Comparison of ENCODE assay signal across 26 mouse cellular contexts in genomic region chr1:96849101-96849500, GRCm38 (mm10). TPM values are rescaled to one million over a fixed set of nuclear protein-coding genes. Genes with fewer than 3 reads are reported as not detected.
DNase-seq lines count a peak whose midpoint lies in the region; ATAC-seq and TF ChIP-seq lines count a peak whose summit lies in the region.
"Had no signal": no experiment of that assay in that cellular context is flagged by ENCODE, and none has a peak within 500 bp of the region (broad histone marks: within the 10 kb centered on the region; RNA-seq: fewer than 3 reads in every experiment).

No protein-coding gene starts in this region.

- WGBS in lung, embryonic 14.5 days, result 51% methylated on average over 4 of the region's 4 CpGs

- H3K9me3 ChIP-seq in lung, embryonic 14.5 days (ENCODE audit: low read depth, low read length), result no peaks in the 10 kb centered on the region
- no peaks in the 10 kb centered on the region for H3K9me3 ChIP-seq in CH12.LX (replicated peaks; ENCODE audit: low read length)
- H3K9me3 ChIP-seq: embryonic facial prominence, embryonic 12.5 days; forebrain, embryonic 12.5 days; heart, embryonic 12.5 days; hindbrain, embryonic 15.5 days had no signal

- no peak for TF ChIP-seq RAD21 in CH12.LX (IDR thresholded peaks at IDR 0.05; ENCODE audit: low read depth, low read length)

- peak; percentile 47; the same call in 1 of the 2 replicates for ATAC-seq in lung, embryonic 14.5 days (ENCODE audit: insufficient read depth)
- ATAC-seq in megakaryocyte, adult 5-6 weeks (ENCODE audit: poor library complexity, severe bottlenecking), result peak; percentile 84
- ATAC-seq: activated CD4-positive, CD25-positive, alpha-beta regulatory T cell, adult 4 months; forebrain, postnatal 0 days had no signal

- TF ChIP-seq POLR2A in CH12.LX (IDR thresholded peaks at IDR 0.05; ENCODE audit: low read depth, low read length), result no peak

- H3K4me3 ChIP-seq in lung, embryonic 14.5 days (ENCODE audit: low read depth, low read length), result no peak overlapping the region
- H3K4me3 ChIP-seq in CH12.LX (replicated peaks in 1 of 3; ENCODE audit: low read depth in 2 of 3, low read length in 2 of 3, poor library complexity in 1 of 3), result no peak overlapping the region
- H3K4me3 ChIP-seq in left cerebral cortex, adult 2 months, result no peak overlapping the region
- H3K4me3 ChIP-seq: embryonic facial prominence, embryonic 12.5 days; forebrain, embryonic 12.5 days; heart, embryonic 12.5 days; hindbrain, embryonic 15.5 days had no signal

- H3K27ac ChIP-seq in lung, embryonic 14.5 days (ENCODE audit: low read depth), result no peak overlapping the region
- H3K27ac ChIP-seq in CH12.LX (ENCODE audit: insufficient read depth, low read depth), result no peak overlapping the region
- no peak overlapping the region for H3K27ac ChIP-seq in left cerebral cortex, adult 2 months
- H3K27ac ChIP-seq: embryonic facial prominence, embryonic 12.5 days; forebrain, embryonic 12.5 days; hindbrain, embryonic 15.5 days had no signal

- no peak for TF ChIP-seq CTCF in lung, embryonic 14.5 days (IDR thresholded peaks at IDR 0.05; ENCODE audit: low read depth)
- no peak for TF ChIP-seq CTCF in CH12.LX (conservative IDR thresholded peaks at IDR 0.05 in 1 of 2, IDR thresholded peaks at IDR 0.05 in 1 of 2; ENCODE audit: low read depth in 2 of 2, low read length in 2 of 2)
- no peak for TF ChIP-seq CTCF in left cerebral cortex, adult 2 months (IDR thresholded peaks at IDR 0.05)

- dilution Hi-C loops in CH12.LX (cut with MboI; ENCODE audit: extremely low pct_ligation_motif_present, extremely low pct_unique_long_range_greater_than_20kb, low sequenced_read_pairs), result no loop called here

- no peaks in the 10 kb centered on the region for H3K27me3 ChIP-seq in lung, embryonic 14.5 days (ENCODE audit: insufficient read depth, low read length)
- H3K27me3 ChIP-seq in CH12.LX (replicated peaks), result no peaks in the 10 kb centered on the region
- H3K27me3 ChIP-seq: embryonic facial prominence, embryonic 12.5 days; forebrain, embryonic 12.5 days; heart, embryonic 12.5 days; hindbrain, embryonic 15.5 days had no signal

- H3K79me2 ChIP-seq in CH12.LX (replicated peaks; ENCODE audit: control insufficient read depth, extremely low read depth, insufficient read depth, poor library complexity, severe bottlenecking), result no peaks in the 10 kb centered on the region

- in situ Hi-C loops in CH12.LX (cut with MboI; ENCODE audit: low pct_ligation_motif_present, low pct_unique_long_range_greater_than_20kb, low sequenced_read_pairs), result loop anchor here (10.0 kb wide), 1 partner anchor 166 kb away; no protein-coding TSS in a partner anchor

- no peak overlapping the region for H3K9ac ChIP-seq in lung, embryonic 14.5 days
- no peak overlapping the region for H3K9ac ChIP-seq in CH12.LX (ENCODE audit: insufficient read depth, low read depth)
- H3K9ac ChIP-seq: embryonic facial prominence, embryonic 12.5 days; forebrain, embryonic 12.5 days; forebrain, postnatal 0 days; heart, embryonic 12.5 days; hindbrain, embryonic 15.5 days had no signal

- intact Hi-C loops in left cerebral cortex, adult 2 months (cut with DNase I), result loop anchor here (10.0 kb wide), 1 partner anchor 846 kb away; no protein-coding TSS in a partner anchor

- no peak for DNase-seq in lung, embryonic 14.5 days
- DNase-seq in lung, postnatal 25 days (ENCODE audit: low spot score), result no peak
- DNase-seq in CH12.LX (ENCODE audit: extremely low read depth), result peak; percentile 6
- DNase-seq in ZHBTc4 (ENCODE audit: low read depth, low spot score), result peak; percentile 19
- DNase-seq in adrenal gland, postnatal 25 days, result no peak
- no peak for DNase-seq in left cerebral cortex, adult 2 months (ENCODE audit: extremely low spot score in 1 of 2, low spot score in 2 of 2)
- DNase-seq in urinary bladder, postnatal 4 days (ENCODE audit: low spot score in 2 of 2), result no peak
- DNase-seq: adrenal gland, postnatal 14 days; cerebellum, adult 8-10 months; cerebellum, postnatal 14 days; embryo, embryonic 11 days; forebrain, postnatal 0 days; gastrocnemius, postnatal 14 days had no signal

- no peak overlapping the region for H3K4me2 ChIP-seq in lung, embryonic 14.5 days
- H3K4me2 ChIP-seq in CH12.LX (ENCODE audit: insufficient read depth, low read depth, poor library complexity, severe bottlenecking), result no peak overlapping the region
- H3K4me2 ChIP-seq: embryonic facial prominence, embryonic 12.5 days; forebrain, embryonic 12.5 days; heart, embryonic 12.5 days; hindbrain, embryonic 15.5 days had no signal

- no peaks in the 10 kb centered on the region for H3K36me3 ChIP-seq in lung, embryonic 14.5 days (ENCODE audit: insufficient read depth)
- H3K36me3 ChIP-seq in CH12.LX (replicated peaks in 1 of 2; ENCODE audit: control insufficient read depth in 1 of 2, insufficient read depth in 1 of 2, low read length in 1 of 2), result no peaks in the 10 kb centered on the region
- H3K36me3 ChIP-seq: embryonic facial prominence, embryonic 12.5 days; forebrain, embryonic 12.5 days; G1E; heart, embryonic 12.5 days; hindbrain, embryonic 15.5 days had no signal

- no peak for TF ChIP-seq EP300 in CH12.LX (IDR thresholded peaks at IDR 0.05; ENCODE audit: low read length)

- H3K4me1 ChIP-seq in lung, embryonic 14.5 days (ENCODE audit: insufficient read depth), result no peaks in the 10 kb centered on the region
- peaks cover 0 to 4% of the 10 kb centered on the region in 2 experiments; a peak in 2 of 4 replicates for H3K4me1 ChIP-seq in CH12.LX (ENCODE audit: control insufficient read depth in 1 of 2, insufficient read depth in 2 of 2)
- H3K4me1 ChIP-seq: embryonic facial prominence, embryonic 12.5 days; forebrain, embryonic 12.5 days; heart, embryonic 12.5 days; hindbrain, embryonic 15.5 days had no signal

TF ChIP-seq in CH12.LX, 34 proteins besides CTCF, POLR2A, EP300 and RAD21:
- TF ChIP-seq TCF12 (IDR thresholded peaks at IDR 0.05; ENCODE audit: low read depth, low read length) (no peak), CHD1 (IDR thresholded peaks at IDR 0.05; ENCODE audit: low read depth, low read length) (no peak), JUN (IDR thresholded peaks at IDR 0.05; ENCODE audit: insufficient read depth, low read depth, low read length) (no peak), GABPA (IDR thresholded peaks at IDR 0.05; ENCODE audit: insufficient replicate concordance, low read depth, low read length) (no peak), HCFC1 (IDR thresholded peaks at IDR 0.05; ENCODE audit: low read depth, low read length) (no peak), RCOR1 (conservative IDR thresholded peaks at IDR 0.05; ENCODE audit: low read depth, low read length) (no peak), E2F4 (IDR thresholded peaks at IDR 0.05; ENCODE audit: insufficient replicate concordance, low read depth, low read length) (no peak), CHD2 (IDR thresholded peaks at IDR 0.05; ENCODE audit: low read length) (no peak), MXI1 (IDR thresholded peaks at IDR 0.05; ENCODE audit: low read depth, low read length) (no peak), PAX5 (IDR thresholded peaks at IDR 0.05; ENCODE audit: low read length) (no peak), ZKSCAN1 (IDR thresholded peaks at IDR 0.05; ENCODE audit: borderline replicate concordance, low read depth, low read length) (no peak), SIN3A (IDR thresholded peaks at IDR 0.05; ENCODE audit: low read length) (no peak), ZC3H11A (IDR thresholded peaks at IDR 0.05; ENCODE audit: low read depth, low read length) (no peak), MAFK (IDR thresholded peaks at IDR 0.05; ENCODE audit: insufficient replicate concordance, low read length) (no peak), NRF1 (IDR thresholded peaks at IDR 0.05; ENCODE audit: low read depth, low read length) (no peak), IRF4 (IDR thresholded peaks at IDR 0.05; ENCODE audit: low read depth, low read length) (no peak), TBP (conservative IDR thresholded peaks at IDR 0.05; ENCODE audit: low read depth, low read length) (no peak), NELFE (IDR thresholded peaks at IDR 0.05; ENCODE audit: low read depth, low read length) (no peak)

RNA-seq across cellular contexts. Expression of gene Slco4c1, which starts 22.9 kb away (rescaled TPM):
- polyA plus RNA-seq in lung, embryonic 14.5 days (2014; fragmentation: Nextera tagmentation; extraction: Ambion mirVana), result 4.7 and 5.4 TPM in 2 replicates
- total RNA-seq in CH12.LX (2012; rRNA removed), result not detected in 2 replicates
- total RNA-seq in CH12.LX (2014; rRNA removed), result not detected in 2 replicates
- polyA plus RNA-seq in CH12.LX (2012; ENCODE audit: insufficient read length, low read depth), result not detected in 2 replicates
- total RNA-seq in megakaryocyte, adult 5-6 weeks (2015), result 12.8 and 15.9 TPM in 2 replicates
- 9.1 and 13.3 TPM in 2 replicates for total RNA-seq in megakaryocyte, adult 5-6 weeks (2017)
- not detected in 2 replicates for total RNA-seq in adrenal gland, postnatal 25 days (2021)
- total RNA-seq in left cerebral cortex, adult 2 months (2021), result 1 to 10 TPM; 1.8 to 2.2 TPM
- total RNA-seq: adrenal gland, adult 18-20 months; adrenal gland, postnatal 14 days; gastrocnemius, adult 18-20 months; gastrocnemius, postnatal 14 days; heart, adult 8-10 months; heart, postnatal 25 days had no signal
- polyA plus RNA-seq: activated CD4-positive, CD25-positive, alpha-beta regulatory T cell, adult 4 months; C2C12; G1E; hindbrain, embryonic 11.5 days had no signal

Comparison
In these comparisons a context has a peak if more than half of its experiments do, and no peak if none do; other contexts are left out.
1. DNase-seq: peak in CH12.LX (single experiment) and ZHBTc4 (single experiment); none in lung, embryonic 14.5 days (single experiment), lung, postnatal 25 days (single experiment), adrenal gland, postnatal 25 days (single experiment), left cerebral cortex, adult 2 months (0 of 2) and urinary bladder, postnatal 4 days (0 of 2).